Mouse (Mus musculus): ENCODE data around the gene Arfgap2.
"Not testable (repeated sequence)": the region's sequence is repeated elsewhere in the genome, so short reads cannot be mapped to it uniquely, and the experiment has no call there.

Arfgap2 gene

DNA sequence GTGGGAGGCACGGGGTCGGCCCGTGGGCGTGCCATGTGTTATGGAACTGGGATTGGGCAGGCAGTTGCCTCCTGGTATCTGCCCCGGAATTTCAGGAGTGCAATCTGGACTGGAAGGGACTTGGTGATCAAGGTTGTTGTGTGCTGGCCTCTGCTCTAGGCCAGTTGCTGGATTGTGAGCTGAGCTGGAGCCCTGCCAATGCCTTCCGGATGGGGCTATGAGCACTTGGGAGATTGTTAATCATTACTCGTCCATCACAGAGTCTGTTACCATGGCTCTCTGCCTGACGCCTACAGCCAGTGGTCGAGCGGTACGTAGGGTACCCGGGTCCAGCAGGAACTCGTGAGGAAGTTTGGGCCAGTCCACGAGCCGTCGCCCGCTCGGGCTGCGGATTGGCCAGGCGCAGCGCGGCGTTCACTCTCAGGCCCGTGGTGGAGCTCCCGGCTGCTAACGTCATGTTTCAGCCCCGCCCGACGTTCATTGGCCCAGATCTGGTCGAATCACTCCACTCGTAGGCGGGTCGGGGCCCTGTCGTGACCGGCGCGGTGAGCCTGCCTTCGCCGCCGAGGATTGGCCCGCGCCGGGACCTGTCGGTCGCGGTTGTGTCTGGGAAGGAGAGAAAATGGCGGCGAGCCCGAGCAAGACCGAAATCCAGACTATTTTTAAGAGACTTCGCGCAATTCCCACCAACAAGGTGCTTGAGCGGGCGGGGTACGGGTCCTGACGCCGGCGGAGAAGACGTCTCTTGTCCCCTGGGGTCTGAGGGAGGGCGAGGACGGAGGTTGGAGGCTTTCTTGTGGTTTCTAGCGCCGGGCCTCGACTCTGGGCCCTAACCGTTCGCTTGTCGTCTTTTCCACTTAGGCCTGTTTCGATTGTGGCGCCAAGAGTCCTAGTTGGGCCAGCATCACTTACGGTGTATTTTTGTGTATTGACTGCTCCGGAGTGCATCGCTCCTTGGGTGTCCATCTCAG is at the start of gene Arfgap2:
TSS of gene Arfgap2 (plus strand) at position 264 of the 971 bp plus-strand sequence.
- Histone ChIP-seq H3K27me3 (ENCODE audit: control insufficient read depth, insufficient read depth, low read length, poor library complexity, severe bottlenecking) (no peaks in the 10 kb centered on the region), H3K36me3 (ENCODE audit: control insufficient read depth, insufficient read depth, low read length, poor library complexity, severe bottlenecking) (peaks cover 7% of the 10 kb centered on the region)
- peak; percentile 96 for DNase-seq (ENCODE audit: low read depth, low spot score)

DNA sequence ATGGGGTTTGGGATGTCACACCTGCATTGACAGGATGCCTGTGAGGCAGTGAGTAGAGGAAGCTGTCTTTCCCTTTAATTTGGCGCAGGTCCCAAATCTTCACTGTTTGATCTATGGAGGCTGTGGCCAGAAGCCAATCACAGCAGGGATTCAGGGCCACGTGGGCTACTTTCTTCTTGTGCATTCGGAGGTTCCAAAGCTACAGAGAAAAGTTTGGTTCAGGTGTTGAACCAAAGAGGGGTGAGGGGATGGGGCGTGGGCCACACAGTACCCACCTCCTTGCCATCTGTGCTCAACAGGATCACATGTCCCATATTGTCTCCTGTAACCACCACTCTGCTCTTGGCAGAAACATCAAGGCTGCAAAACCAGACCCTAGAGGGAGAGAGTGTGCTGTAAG is 47.7 kb upstream of the Arfgap2 start:
- H3K27me3 ChIP-seq (ENCODE audit: control insufficient read depth, insufficient read depth, low read length, poor library complexity, severe bottlenecking) = no peaks in the 10 kb centered on the region
- H3K36me3 ChIP-seq (ENCODE audit: control insufficient read depth, insufficient read depth, low read length, poor library complexity, severe bottlenecking) = peaks cover 3% of the 10 kb centered on the region; the same call in 1 of the 2 replicates
- DNase-seq (ENCODE audit: low read depth, low spot score) = no peak

DNA sequence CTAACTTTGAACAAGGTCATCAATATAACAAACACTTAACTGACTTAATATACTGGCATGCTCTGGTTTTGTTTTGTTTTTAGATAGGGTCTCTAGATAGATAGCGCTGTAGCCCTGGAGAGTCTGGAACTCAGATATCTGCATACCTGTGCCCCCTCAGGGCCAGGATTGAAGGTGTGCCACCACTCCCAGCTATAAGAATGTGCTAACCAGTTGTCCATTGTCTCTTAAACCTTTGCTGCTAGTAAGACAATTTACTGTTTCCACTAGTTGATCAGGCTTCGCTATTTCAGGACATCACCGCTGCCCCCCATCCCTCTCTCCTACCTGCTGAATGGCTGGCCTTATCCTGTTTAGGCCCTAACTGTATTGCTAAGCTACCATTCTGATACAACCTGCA is 44.3 kb upstream of the Arfgap2 start:
- no peaks in the 10 kb centered on the region for H3K27me3 ChIP-seq (ENCODE audit: control insufficient read depth, insufficient read depth, low read length, poor library complexity, severe bottlenecking)
- H3K36me3 ChIP-seq (ENCODE audit: control insufficient read depth, insufficient read depth, low read length, poor library complexity, severe bottlenecking) = 0 out of 2 replicates have a peak, but pooled peaks cover 1% of the 10 kb centered on the region
- DNase-seq (ENCODE audit: low read depth, low spot score) = no peak

DNA sequence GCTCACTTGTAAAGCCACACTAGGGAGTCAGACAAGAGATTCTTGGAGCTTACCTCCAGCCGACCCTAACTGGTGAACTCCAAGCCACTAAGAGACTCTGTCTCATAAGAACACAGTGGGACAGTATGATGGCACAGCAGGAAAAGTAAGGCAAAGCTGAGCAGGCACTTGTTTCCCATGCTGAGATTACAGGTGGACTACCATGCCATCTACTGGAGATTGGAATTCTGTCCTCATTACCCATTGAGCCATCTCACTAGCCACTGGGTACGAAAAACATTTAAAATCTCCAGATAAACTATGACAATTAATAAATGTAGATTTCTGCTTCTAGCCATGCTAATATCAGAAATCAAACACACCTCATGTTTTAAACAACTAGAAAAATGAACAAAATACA is 41.2 kb upstream of the Arfgap2 start:
- Histone ChIP-seq H3K27me3 (ENCODE audit: control insufficient read depth, insufficient read depth, low read length, poor library complexity, severe bottlenecking) (no peaks in the 10 kb centered on the region), H3K36me3 (ENCODE audit: control insufficient read depth, insufficient read depth, low read length, poor library complexity, severe bottlenecking) (no peaks in the 10 kb centered on the region)
- DNase-seq (ENCODE audit: low read depth, low spot score) = no peak

DNA sequence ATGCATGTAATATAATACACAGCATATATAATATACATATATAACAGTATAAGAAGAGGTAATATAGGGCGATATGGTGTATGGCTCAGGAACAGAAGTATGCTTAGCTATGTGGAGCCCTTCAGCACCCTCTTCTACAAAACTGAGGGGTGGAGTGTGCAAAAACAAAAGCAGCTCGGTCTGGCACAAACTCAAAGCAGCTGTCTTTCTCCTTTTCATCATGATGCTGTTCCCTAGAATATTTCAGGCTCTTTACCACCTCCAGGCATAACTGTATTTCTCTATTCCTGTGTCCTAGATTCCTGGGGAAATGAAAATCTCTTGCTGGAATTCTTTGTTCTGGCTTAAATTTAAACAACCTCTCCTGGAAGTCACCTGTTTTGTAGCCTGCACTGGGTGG is 35.0 kb upstream of the Arfgap2 start:
- DNase-seq (ENCODE audit: low read depth, low spot score) = no peak
- H3K36me3 ChIP-seq (ENCODE audit: control insufficient read depth, insufficient read depth, low read length, poor library complexity, severe bottlenecking) = peaks cover 7% of the 10 kb centered on the region; the same call in 1 of the 2 replicates
- H3K27me3 ChIP-seq (ENCODE audit: control insufficient read depth, insufficient read depth, low read length, poor library complexity, severe bottlenecking) = no peaks in the 10 kb centered on the region

DNA sequence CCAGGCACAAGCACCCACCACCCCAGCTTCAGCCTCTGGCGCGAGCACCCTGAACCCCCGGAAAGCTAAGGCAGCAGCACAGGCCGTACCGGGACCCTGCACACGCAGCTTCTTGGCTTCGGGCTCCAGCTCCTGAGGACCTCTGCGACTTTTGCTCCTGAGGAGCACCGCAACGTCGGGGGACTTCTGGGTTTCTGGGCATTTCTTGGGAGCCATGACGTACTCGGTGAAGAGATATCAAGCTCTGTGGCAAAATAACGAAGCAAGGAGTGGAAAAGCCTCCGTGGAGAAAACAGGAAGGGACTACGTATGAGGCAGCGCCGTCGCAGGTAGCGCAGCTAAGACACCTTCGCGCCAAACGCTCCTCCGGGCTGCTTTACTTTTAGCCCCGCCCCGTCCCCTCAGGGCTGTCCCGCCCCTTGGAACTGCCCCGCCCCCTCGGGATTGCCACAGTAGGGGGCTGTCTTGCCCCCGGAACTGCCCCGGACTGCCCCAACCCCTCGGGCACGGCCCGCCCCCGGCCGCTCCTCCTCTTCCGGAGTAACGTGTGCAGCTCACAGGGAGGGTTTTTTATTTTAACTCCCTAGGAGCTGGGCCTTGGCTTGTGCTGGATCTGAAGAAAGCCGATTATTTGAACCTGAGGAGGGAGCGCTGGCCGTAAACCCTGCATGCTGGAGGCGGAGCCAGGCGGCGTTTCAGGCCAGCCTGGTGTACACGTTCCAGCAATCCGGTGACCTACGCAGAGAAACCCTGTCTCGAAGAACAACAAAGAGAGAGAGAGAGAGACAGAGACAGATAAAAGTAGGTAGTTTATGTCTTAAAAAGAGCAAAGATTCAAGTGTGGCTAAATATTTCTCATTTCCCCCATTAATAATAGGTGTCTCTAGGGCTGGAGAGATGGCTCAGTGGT is 27.9 kb upstream of the Arfgap2 start, which contains the start of gene Ddb2:
TSS of gene Ddb2 (minus strand) at position 382 of the 910 bp plus-strand sequence.
- H3K36me3 ChIP-seq (ENCODE audit: control insufficient read depth, insufficient read depth, low read length, poor library complexity, severe bottlenecking) = peaks cover 7% of the 10 kb centered on the region; the same call in 1 of the 2 replicates
- DNase-seq (ENCODE audit: low read depth, low spot score) = peak; percentile 97
- H3K27me3 ChIP-seq (ENCODE audit: control insufficient read depth, insufficient read depth, low read length, poor library complexity, severe bottlenecking) = no peaks in the 10 kb centered on the region

DNA sequence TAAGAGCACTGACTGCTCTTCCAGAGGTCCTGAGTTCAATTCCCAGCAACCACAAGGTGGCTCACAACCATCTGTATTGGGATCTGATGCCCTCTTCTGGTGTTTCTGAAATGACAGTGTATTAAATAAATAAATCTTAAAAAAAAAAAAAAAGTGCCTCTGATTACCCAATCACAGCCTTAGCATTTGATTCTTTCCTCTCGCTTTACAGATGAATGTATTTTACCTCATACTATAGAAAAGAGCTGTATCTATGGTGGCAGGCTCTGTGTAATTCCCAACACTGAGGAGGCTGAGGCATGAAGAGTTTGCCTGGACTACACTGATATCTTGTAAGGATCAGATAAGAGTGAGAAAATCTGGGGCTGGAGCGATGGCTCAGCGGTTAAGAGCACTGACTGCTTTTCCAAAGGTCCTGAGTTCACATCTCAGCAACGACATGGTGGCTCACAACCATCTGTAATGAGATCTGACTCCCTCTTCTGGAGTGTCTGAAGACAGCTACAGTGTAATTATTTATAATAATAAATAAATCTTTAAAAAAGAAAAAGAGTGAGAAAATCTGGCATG is 27.2 kb upstream of the Arfgap2 start:
- H3K27me3 ChIP-seq (ENCODE audit: control insufficient read depth, insufficient read depth, low read length, poor library complexity, severe bottlenecking); H3K36me3 ChIP-seq (ENCODE audit: control insufficient read depth, insufficient read depth, low read length, poor library complexity, severe bottlenecking): not testable (repeated sequence)
- DNase-seq (ENCODE audit: low read depth, low spot score) = peak; percentile 50

DNA sequence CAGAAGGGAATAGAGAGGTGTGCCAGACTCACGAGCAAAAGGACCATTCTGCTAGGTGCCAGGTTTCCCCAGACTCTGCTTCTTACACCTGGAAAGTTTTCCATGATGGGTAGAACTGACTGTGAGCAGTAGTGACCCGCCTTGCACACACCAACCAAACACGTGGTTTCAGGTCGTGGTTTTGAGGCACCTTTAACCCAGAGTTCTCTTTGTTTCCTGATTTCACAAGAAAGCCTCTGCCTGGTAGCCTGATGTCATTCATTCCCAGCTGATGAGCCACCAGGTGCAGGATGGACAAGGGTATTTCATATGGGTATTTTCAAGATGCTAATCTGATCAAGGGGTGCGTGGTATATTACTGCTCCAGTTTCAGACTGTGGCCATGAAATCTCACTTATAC is 22.2 kb upstream of the Arfgap2 start:
- Histone ChIP-seq H3K36me3 (ENCODE audit: control insufficient read depth, insufficient read depth, low read length, poor library complexity, severe bottlenecking) (no peaks in the 10 kb centered on the region), H3K27me3 (ENCODE audit: control insufficient read depth, insufficient read depth, low read length, poor library complexity, severe bottlenecking) (no peaks in the 10 kb centered on the region)
- no peak for DNase-seq (ENCODE audit: low read depth, low spot score)

DNA sequence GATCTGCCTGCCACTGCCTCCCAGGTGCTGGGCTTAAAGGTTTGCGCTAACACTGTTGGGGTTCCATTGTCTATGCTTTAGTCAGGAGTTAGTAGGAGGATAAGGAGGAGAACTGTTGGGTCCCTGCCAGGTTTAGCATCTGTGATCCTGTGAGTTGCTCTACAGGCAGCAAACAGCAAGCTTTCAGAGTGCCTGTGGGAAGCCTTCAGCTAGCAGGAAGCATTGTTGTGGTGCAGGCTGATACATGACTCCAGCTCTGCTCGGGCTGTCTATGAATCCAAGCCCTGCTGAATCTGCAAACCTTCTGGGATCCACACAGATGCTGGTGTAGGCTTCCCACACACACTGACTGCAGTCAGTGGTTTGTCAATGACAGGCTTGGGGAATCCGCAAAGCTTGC is 21.4 kb upstream of the Arfgap2 start:
- Histone ChIP-seq H3K36me3 (ENCODE audit: control insufficient read depth, insufficient read depth, low read length, poor library complexity, severe bottlenecking) (no peaks in the 10 kb centered on the region), H3K27me3 (ENCODE audit: control insufficient read depth, insufficient read depth, low read length, poor library complexity, severe bottlenecking) (no peaks in the 10 kb centered on the region)
- DNase-seq (ENCODE audit: low read depth, low spot score) = no peak

DNA sequence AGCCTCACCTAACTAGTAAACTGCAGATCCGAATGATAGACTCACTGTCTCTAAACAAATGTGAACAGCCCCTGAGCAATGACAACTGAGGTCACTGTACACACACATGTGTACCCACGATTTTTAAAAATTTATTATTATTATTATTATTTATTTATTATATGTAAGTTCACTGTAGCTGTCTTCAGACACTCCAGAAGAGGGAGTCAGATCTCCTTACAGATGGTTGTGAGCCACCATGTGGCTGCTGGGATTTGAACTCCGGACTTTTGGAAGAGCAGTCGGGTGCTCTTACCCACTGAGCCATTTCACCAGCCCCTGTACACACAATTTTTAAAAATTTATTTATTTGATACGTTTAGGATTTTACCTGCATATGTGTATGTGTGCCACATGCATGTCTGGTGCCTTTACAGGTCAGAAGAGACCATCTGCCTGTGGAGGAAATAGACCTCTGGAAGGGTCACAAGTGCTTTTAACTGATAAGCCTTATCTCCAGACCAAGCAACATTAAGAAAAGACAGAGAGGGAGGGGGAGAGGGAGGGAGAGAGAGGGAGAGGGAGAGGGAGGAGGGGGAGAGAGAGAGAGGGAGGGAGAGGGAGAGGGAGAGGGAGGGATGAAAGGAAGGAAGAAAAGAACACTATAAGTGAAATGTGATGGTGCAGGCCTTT is 20.1 kb upstream of the Arfgap2 start:
- H3K36me3 ChIP-seq (ENCODE audit: control insufficient read depth, insufficient read depth, low read length, poor library complexity, severe bottlenecking) = no peaks in the 10 kb centered on the region
- no peak for DNase-seq (ENCODE audit: low read depth, low spot score)
- H3K27me3 ChIP-seq (ENCODE audit: control insufficient read depth, insufficient read depth, low read length, poor library complexity, severe bottlenecking) = no peaks in the 10 kb centered on the region

DNA sequence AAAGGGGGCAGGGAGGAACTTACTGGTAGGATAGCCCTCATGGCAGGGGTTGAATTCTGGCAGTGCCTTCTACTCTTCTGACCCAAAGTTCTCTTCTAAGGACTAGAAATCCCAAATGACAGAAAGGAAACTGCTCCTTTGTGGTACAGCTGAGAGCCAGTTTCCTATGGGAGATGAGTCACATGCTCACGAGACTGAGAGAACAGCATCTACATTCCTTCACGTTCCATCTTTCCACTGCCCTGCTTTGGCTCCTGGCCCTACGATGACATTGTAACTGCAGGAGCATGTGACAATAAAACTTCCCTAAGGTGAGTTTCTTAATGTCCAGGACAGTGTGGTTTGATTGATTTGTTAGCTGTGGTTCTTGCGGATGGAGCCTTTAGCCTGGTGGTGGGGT is 16.4 kb upstream of the Arfgap2 start:
- no peak for DNase-seq (ENCODE audit: low read depth, low spot score)
- Histone ChIP-seq H3K27me3 (ENCODE audit: control insufficient read depth, insufficient read depth, low read length, poor library complexity, severe bottlenecking) (no peaks in the 10 kb centered on the region), H3K36me3 (ENCODE audit: control insufficient read depth, insufficient read depth, low read length, poor library complexity, severe bottlenecking) (no peaks in the 10 kb centered on the region)

DNA sequence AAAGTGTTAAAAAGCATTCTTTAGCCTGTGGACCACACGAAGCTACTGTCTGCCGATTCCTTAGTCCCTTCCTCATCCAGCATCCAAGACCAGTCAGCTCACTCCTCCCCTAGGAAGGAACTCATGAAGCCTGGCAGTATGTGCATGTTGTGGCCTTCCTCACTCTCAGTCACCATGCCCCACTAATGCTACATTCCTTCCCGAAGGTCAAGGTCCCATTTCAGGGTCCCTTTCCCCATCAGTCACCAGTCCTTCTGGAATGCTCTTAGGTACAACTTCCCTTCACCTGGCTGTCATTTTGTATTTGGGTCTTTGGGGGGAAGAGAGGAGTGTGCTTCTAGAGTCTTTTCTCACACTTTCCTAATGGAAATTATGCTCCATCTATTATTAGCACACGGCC is 12.8 kb upstream of the Arfgap2 start:
- H3K36me3 ChIP-seq (ENCODE audit: control insufficient read depth, insufficient read depth, low read length, poor library complexity, severe bottlenecking) = no peaks in the 10 kb centered on the region
- H3K27me3 ChIP-seq (ENCODE audit: control insufficient read depth, insufficient read depth, low read length, poor library complexity, severe bottlenecking) = no peaks in the 10 kb centered on the region; the same call in 1 of the 2 replicates
- DNase-seq (ENCODE audit: low read depth, low spot score) = no peak

DNA sequence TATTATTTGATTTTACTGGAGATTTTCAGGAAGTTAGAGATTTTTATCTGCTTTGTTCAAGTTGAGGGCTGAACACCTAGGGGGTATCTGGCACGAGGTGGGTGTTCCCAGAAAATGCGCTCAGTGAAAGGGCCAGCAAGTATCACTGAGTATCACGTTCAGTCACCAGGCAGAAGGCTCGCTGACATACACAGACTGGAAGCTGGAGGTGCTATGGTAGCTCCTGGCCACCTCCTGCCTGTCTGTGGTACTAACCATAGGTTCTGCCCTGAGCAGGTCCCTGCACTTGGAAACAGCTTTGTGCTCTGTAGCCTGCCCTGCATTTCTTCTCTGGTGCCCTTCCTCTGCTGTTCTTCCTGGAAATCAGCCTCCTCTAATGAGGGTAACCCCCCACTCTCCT is 12.3 kb upstream of the Arfgap2 start:
- DNase-seq (ENCODE audit: low read depth, low spot score) = no peak
- H3K27me3 ChIP-seq (ENCODE audit: control insufficient read depth, insufficient read depth, low read length, poor library complexity, severe bottlenecking) = no peaks in the 10 kb centered on the region; the same call in 1 of the 2 replicates
- H3K36me3 ChIP-seq (ENCODE audit: control insufficient read depth, insufficient read depth, low read length, poor library complexity, severe bottlenecking) = no peaks in the 10 kb centered on the region

DNA sequence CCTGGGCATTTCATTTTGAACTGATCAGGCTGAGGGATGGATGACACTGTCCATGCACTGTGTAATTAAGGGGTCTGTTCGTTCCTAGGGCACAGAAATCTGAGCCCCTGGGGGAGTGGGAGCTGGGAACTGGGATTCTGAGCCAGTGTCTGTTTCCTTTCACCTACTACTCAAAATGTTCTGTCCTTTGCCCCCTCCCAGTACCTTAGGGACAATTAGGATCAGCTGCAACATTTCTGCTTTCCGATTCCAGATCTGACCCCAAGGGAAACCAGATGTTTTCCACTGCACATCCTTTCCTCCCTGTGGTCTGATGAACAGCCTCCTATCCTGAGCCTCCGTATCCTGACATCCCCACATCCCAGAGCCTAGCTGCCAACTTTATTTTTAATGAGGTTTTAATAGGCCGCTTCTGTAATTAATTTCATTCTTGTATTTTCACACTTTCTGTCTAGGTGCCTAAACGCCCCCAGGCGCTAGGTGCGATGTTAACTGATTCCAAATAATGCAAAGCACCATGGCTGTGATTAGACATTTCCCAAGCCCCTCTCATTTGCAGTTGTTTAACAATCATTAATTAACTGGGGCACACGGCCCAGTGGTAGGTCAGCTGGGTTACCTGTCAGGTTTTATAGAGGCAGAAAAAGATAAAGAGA is 9.9 kb upstream of the Arfgap2 start:
- no peaks in the 10 kb centered on the region; the same call in 1 of the 2 replicates for H3K27me3 ChIP-seq (ENCODE audit: control insufficient read depth, insufficient read depth, low read length, poor library complexity, severe bottlenecking)
- no peak for DNase-seq (ENCODE audit: low read depth, low spot score)
- no peaks in the 10 kb centered on the region for H3K36me3 ChIP-seq (ENCODE audit: control insufficient read depth, insufficient read depth, low read length, poor library complexity, severe bottlenecking)
